Comparison of ENCODE assay signal across 8 mouse cellular contexts in the genomic region with DNA sequence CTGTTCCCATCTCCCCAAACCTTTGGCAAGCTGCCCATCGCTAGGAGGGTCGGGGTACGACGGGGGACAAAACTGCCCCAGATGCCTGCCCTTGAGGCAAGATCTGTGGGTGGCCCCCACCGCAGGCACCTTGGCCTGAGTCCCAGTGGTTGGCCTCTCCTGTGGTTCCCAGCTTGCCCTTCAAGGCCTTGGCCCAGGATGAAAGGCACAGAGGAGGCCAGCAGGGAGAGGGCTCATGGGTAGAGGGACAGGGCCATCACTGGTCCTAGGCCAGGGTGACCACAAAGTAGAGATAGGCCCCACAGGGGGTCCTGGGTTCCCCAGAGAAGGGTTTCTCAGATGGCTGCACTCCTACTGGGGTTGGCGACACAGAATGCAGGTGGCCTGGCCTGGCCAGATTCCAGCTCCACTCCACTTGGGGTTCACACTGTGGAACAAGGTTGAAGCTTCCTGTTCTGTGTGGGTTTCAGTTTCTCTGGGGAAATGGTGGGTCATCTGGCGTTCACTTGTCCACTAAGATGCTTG. TPM values are rescaled to one million over a fixed set of nuclear protein-coding genes. Genes with fewer than 3 reads are reported as not detected.
DNase-seq lines count a peak whose midpoint lies in the region; ATAC-seq lines count a peak whose summit lies in the region.

No protein-coding gene starts in this region.

- no peak overlapping the region; the same call in 1 of the 2 replicates for H3K9ac ChIP-seq in forebrain, embryonic 13.5 days
- no peak overlapping the region for H3K9ac ChIP-seq in forebrain, embryonic 11.5 days (ENCODE audit: low read length)
- H3K9ac ChIP-seq in heart, embryonic 13.5 days, result no peak overlapping the region

- no peak overlapping the region for H3K4me3 ChIP-seq in forebrain, embryonic 13.5 days
- H3K4me3 ChIP-seq in forebrain, embryonic 11.5 days (ENCODE audit: low read depth, low read length), result no peak overlapping the region
- H3K4me3 ChIP-seq in heart, embryonic 13.5 days, result no peak overlapping the region

- WGBS in forebrain, embryonic 13.5 days, result 61% methylated on average over 7 of the region's 7 CpGs
- 82% methylated on average over 7 of the region's 7 CpGs for WGBS in forebrain, embryonic 11.5 days
- 58% methylated on average over 7 of the region's 7 CpGs for WGBS in heart, embryonic 13.5 days

- no peaks in the 10 kb centered on the region; the same call in 1 of the 2 replicates for H3K27me3 ChIP-seq in forebrain, embryonic 13.5 days
- no peaks in the 10 kb centered on the region for H3K27me3 ChIP-seq in forebrain, embryonic 11.5 days (ENCODE audit: control insufficient read depth, insufficient read depth, low read length)
- H3K27me3 ChIP-seq in heart, embryonic 13.5 days (replicated peaks), result peaks cover 45% of the 10 kb centered on the region

- no peaks in the 10 kb centered on the region for H3K36me3 ChIP-seq in forebrain, embryonic 13.5 days (ENCODE audit: poor library complexity, severe bottlenecking)
- H3K36me3 ChIP-seq in forebrain, embryonic 11.5 days (ENCODE audit: control insufficient read depth, insufficient read depth, low read length), result no peaks in the 10 kb centered on the region
- no peaks in the 10 kb centered on the region for H3K36me3 ChIP-seq in heart, embryonic 13.5 days

- no peak overlapping the region for H3K4me2 ChIP-seq in forebrain, embryonic 13.5 days
- H3K4me2 ChIP-seq in forebrain, embryonic 11.5 days (ENCODE audit: low read depth, low read length, severe bottlenecking), result no peak overlapping the region
- no peak overlapping the region for H3K4me2 ChIP-seq in heart, embryonic 13.5 days

- DNase-seq in forebrain, embryonic 11.5 days (ENCODE audit: low spot score), result no peak
- peak; percentile 89 for DNase-seq in 416B (ENCODE audit: low read depth)
- DNase-seq in cerebellum, adult 9-11 months, result peak; percentile 82
- peak; percentile 63 to 72 for DNase-seq in layer of hippocampus, postnatal 36 days
- DNase-seq in right cerebral cortex, postnatal 25 days, result peak; percentile 51
- no peak for DNase-seq in urinary bladder, adult 2 months (ENCODE audit: low spot score)

- H3K4me1 ChIP-seq in forebrain, embryonic 13.5 days, result peaks cover 36% of the 10 kb centered on the region
- H3K4me1 ChIP-seq in forebrain, embryonic 11.5 days (replicated peaks; ENCODE audit: control insufficient read depth, insufficient read depth, low read length), result no peaks in the 10 kb centered on the region; the same call in 1 of the 2 replicates
- peaks cover 36% of the 10 kb centered on the region for H3K4me1 ChIP-seq in heart, embryonic 13.5 days

- no peak overlapping the region for H3K27ac ChIP-seq in forebrain, embryonic 13.5 days
- H3K27ac ChIP-seq in forebrain, embryonic 11.5 days (ENCODE audit: low read depth, low read length), result no peak overlapping the region
- H3K27ac ChIP-seq in heart, embryonic 13.5 days (replicated peaks), result peak overlapping the region; percentile 16; the same call in 1 of the 2 replicates

- peak; percentile 43; the same call in 1 of the 2 replicates for ATAC-seq in forebrain, embryonic 13.5 days
- ATAC-seq in forebrain, embryonic 11.5 days (replicated peaks; ENCODE audit: low FRiP score), result no peak
- no peak for ATAC-seq in heart, embryonic 13.5 days (ENCODE audit: extremely low read depth, insufficient number of reproducible peaks, low FRiP score, low TSS enrichment)

- no peaks in the 10 kb centered on the region for H3K9me3 ChIP-seq in forebrain, embryonic 13.5 days (replicated peaks)
- no peaks in the 10 kb centered on the region for H3K9me3 ChIP-seq in forebrain, embryonic 11.5 days (ENCODE audit: control insufficient read depth, low read length)
- no peaks in the 10 kb centered on the region for H3K9me3 ChIP-seq in heart, embryonic 13.5 days

RNA-seq across cellular contexts. Expression of a gene that starts 1.3 kb away (rescaled TPM):
- 2.1 TPM in 2 replicates for polyA plus RNA-seq in forebrain, embryonic 13.5 days (2015; fragmentation: Nextera tagmentation; extraction: Ambion mirVana)
- 0.48 and 0.73 TPM in 2 replicates for polyA plus RNA-seq in forebrain, embryonic 11.5 days (2014; fragmentation: Nextera tagmentation; extraction: Ambion mirVana)
- 1.2 and 2.2 TPM in 2 replicates for polyA plus RNA-seq in heart, embryonic 13.5 days (2015; fragmentation: Nextera tagmentation; extraction: Ambion mirVana)
- total RNA-seq in layer of hippocampus, postnatal 36 days (2021), result 1 to 10 TPM; 4.9 to 6.6 TPM
- not detected in 2 replicates for polyA plus RNA-seq in urinary bladder, adult 2 months (2012; rRNA removed)

RNA-seq across cellular contexts. Expression of a gene that starts 2.0 kb away (rescaled TPM):
- 0.42 and 1.6 TPM in 2 replicates for polyA plus RNA-seq in forebrain, embryonic 13.5 days (2015; fragmentation: Nextera tagmentation; extraction: Ambion mirVana)
- 0.48 and 1.1 TPM in 2 replicates for polyA plus RNA-seq in forebrain, embryonic 11.5 days (2014; fragmentation: Nextera tagmentation; extraction: Ambion mirVana)
- 1.6 and 1.9 TPM in 2 replicates for polyA plus RNA-seq in heart, embryonic 13.5 days (2015; fragmentation: Nextera tagmentation; extraction: Ambion mirVana)
- under 1 TPM in 1 of 2 experiments, not detected in 1; 0.97 TPM for total RNA-seq in layer of hippocampus, postnatal 36 days (2021)
- polyA plus RNA-seq in urinary bladder, adult 2 months (2012; rRNA removed), result 0.23 TPM in 1 of 2 replicates, not detected in the other

RNA-seq across cellular contexts. Expression of a gene that starts 22.1 kb away (rescaled TPM):
- 28.4 and 29.8 TPM in 2 replicates for polyA plus RNA-seq in forebrain, embryonic 13.5 days (2015; fragmentation: Nextera tagmentation; extraction: Ambion mirVana)
- polyA plus RNA-seq in forebrain, embryonic 11.5 days (2014; fragmentation: Nextera tagmentation; extraction: Ambion mirVana), result 30.9 and 34.3 TPM in 2 replicates
- 36.8 and 37.5 TPM in 2 replicates for polyA plus RNA-seq in heart, embryonic 13.5 days (2015; fragmentation: Nextera tagmentation; extraction: Ambion mirVana)
- total RNA-seq in layer of hippocampus, postnatal 36 days (2021), result 10 to 100 TPM; 37.1 to 43.4 TPM
- polyA plus RNA-seq in urinary bladder, adult 2 months (2012; rRNA removed), result 20.7 and 29.1 TPM in 2 replicates

Comparison
In these comparisons a context has a peak if more than half of its experiments do, and no peak if none do; other contexts are left out.
1. DNase-seq: peak in 416B (single experiment), cerebellum, adult 9-11 months (single experiment), layer of hippocampus, postnatal 36 days (2 of 2) and right cerebral cortex, postnatal 25 days (single experiment); none in forebrain, embryonic 11.5 days (single experiment) and urinary bladder, adult 2 months (single experiment).